Mouse (Mus musculus) ES-Bruce4 (cell line): ENCODE measurements at regions not wholly inside any gene's neighbourhood (a gene's known extent, or its start where the extent isn't known, plus 50 kb on each side); places are given as distances from the start of the nearest gene placed in this dataset.
A peak's percentile ranks its signal among the peaks of the same experiment; 100 is the strongest.

Experiments
- H3K27ac ChIP-seq: 2 replicates; pipeline ENCODE4 v1.5.1; 2012; ENCODE audit warnings: low read length, inconsistent platforms; ENCODE audit not compliant: insufficient read depth
- H3K27me3 ChIP-seq: 2 replicates; pipeline ENCODE4 v1.6.1; 2012; ENCODE audit warnings: mild to moderate bottlenecking, low read length, inconsistent platforms; ENCODE audit not compliant: control insufficient read depth, poor library complexity, insufficient read depth, severe bottlenecking
- H3K36me3 ChIP-seq: 2 replicates; pipeline ENCODE4 v1.6.1; 2012; ENCODE audit warnings: inconsistent platforms, mild to moderate bottlenecking, low read length, moderate library complexity; ENCODE audit not compliant: control insufficient read depth, poor library complexity, insufficient read depth, severe bottlenecking
- H3K4me1 ChIP-seq: one replicate; pipeline ENCODE4 v1.8.1; 2011; ENCODE audit warnings: low read length; ENCODE audit not compliant: control insufficient read depth, insufficient read depth
- H3K4me3 ChIP-seq: 2 replicates; pipeline ENCODE4 v1.5.1; 2011; ENCODE audit warnings: low read depth, mild to moderate bottlenecking, low read length
- H3K9ac ChIP-seq: 2 replicates; pipeline ENCODE4 v1.6.1; 2012; ENCODE audit warnings: low read depth, mild to moderate bottlenecking, inconsistent platforms; ENCODE audit not compliant: poor library complexity, severe bottlenecking
- H3K9me3 ChIP-seq: replicated peaks from 2 replicates; pipeline ENCODE4 v1.6.1; 2012; ENCODE audit warnings: mild to moderate bottlenecking, low read length, inconsistent platforms; ENCODE audit not compliant: control insufficient read depth, poor library complexity, insufficient read depth, severe bottlenecking
- CTCF ChIP-seq: IDR thresholded peaks from one replicate; pipeline ENCODE4 v1.8.1; 2011; ENCODE audit warnings: low read depth, low read length
- EP300 ChIP-seq: IDR thresholded peaks from 2 replicates; pipeline ENCODE4 v1.6.1; 2011; ENCODE audit warnings: low read depth, low read length; ENCODE audit not compliant: insufficient read depth
- POLR2A ChIP-seq: IDR thresholded peaks from one replicate; pipeline ENCODE4 v1.8.1; 2011; ENCODE audit warnings: low read length; ENCODE audit not compliant: insufficient read depth

DNA sequence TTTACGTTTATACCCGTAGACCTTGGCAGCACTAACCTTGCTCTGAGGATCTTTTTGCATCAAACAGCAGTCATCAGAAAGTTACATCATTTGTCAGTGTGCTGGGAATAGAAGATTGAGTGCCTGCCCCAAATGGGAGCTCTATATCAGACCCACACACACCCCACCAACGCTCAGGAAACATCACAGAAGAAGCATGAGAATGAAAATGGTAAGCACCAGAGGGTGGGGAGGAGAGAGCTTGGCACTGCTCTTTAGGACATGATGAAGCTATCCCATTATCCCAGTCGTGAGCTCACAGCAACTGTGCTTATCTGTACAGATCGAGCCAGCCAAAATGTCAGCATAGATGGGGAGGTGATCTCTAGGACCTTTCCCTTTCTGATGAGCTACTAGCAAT is 172.5 kb upstream of the Castor2 start:
- TF ChIP-seq CTCF: no peak
- no peak for TF ChIP-seq EP300
- TF ChIP-seq POLR2A: no peak
- Histone ChIP-seq H3K9me3 (no peaks in the 10 kb centered on the region), H3K4me3 (no peak overlapping the region), H3K9ac (no peak overlapping the region), H3K4me1 (no peaks in the 10 kb centered on the region), H3K36me3 (no peaks in the 10 kb centered on the region), H3K27ac (no peak overlapping the region), H3K27me3 (no peaks in the 10 kb centered on the region)

GRCm38 (mm10) chr5:133925184-133925900 is 174.2 kb upstream of the Castor2 start:
- Histone ChIP-seq H3K27ac (no peak overlapping the region), H3K27me3 (no peaks in the 10 kb centered on the region), H3K9ac (no peak overlapping the region), H3K9me3 (no peaks in the 10 kb centered on the region), H3K4me1 (no peaks in the 10 kb centered on the region), H3K4me3 (no peak overlapping the region), H3K36me3 (no peaks in the 10 kb centered on the region)
- TF ChIP-seq EP300 (no peak), CTCF (no peak), POLR2A (no peak)

DNA sequence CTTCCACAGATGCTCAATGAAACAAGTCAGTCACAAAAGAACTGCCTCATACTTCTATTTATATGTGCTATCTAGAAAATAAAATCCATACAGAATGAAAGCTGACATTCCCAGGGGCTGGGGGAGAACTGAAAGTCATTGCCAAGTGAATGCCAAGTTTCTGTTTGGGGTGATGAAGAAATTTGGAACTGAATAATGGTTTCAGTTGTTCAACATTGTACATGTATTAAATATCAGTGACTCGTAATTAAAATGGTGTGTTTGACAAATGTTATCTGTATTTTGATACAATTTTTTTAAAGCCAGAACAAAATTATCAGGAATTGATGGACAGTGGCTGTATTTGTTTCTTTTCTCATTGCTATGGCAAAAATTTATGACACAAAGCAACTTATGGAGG is 177.3 kb upstream of the Castor2 start:
- Histone ChIP-seq H3K9me3 (no peaks in the 10 kb centered on the region), H3K27me3 (no peaks in the 10 kb centered on the region), H3K36me3 (no peaks in the 10 kb centered on the region), H3K4me1 (no peaks in the 10 kb centered on the region), H3K9ac (no peak overlapping the region), H3K4me3 (no peak overlapping the region), H3K27ac (no peak overlapping the region)
- no peak for TF ChIP-seq POLR2A
- no peak for TF ChIP-seq CTCF
- TF ChIP-seq EP300: no peak

DNA sequence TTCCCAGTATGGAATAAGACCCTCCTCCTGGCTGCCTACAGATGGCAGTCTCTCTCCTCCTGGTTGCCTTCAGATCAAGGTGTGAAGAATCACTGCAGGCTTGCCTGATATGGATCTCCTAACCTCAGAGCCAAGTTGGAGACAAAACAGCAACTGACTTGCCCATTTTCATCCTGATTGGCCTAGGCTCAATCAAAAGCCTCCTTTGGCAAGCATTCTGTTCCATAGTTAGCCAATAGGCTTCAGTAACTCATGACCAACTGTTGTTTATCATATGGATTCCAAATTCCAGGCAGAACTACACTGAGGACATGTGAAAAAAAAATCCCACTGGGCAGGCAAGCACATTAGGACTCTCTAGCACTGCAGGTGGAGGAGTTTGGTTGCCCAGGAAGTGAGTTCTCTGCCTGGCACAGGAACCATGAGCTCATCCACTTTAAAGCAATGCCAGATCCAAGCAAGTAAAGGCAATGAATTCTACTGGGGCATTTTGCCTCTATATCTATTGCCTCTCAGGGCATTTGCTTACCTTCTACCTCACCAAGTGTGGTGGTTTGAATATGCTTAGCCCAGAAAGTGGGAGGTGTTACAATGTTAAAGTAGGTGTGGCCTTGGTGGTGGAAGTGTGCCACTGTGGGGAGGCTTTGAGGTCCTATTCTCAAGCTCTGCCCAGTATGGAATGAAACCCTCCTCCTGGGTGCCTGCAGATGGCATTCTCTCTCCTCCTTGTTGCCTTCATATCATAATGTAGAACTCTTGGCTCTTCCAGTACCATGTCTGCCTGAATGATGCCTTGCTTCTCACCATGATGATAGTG is 183.6 kb upstream of the Castor2 start:
- Histone ChIP-seq H3K36me3 (no peaks in the 10 kb centered on the region), H3K27ac (no peak overlapping the region), H3K4me3 (no peak overlapping the region), H3K4me1 (no peaks in the 10 kb centered on the region), H3K9ac (no peak overlapping the region), H3K27me3 (no peaks in the 10 kb centered on the region; the same call in 1 of the 2 replicates), H3K9me3 (no peaks in the 10 kb centered on the region)
- peak; percentile 7 for TF ChIP-seq CTCF
- TF ChIP-seq EP300: no peak

DNA sequence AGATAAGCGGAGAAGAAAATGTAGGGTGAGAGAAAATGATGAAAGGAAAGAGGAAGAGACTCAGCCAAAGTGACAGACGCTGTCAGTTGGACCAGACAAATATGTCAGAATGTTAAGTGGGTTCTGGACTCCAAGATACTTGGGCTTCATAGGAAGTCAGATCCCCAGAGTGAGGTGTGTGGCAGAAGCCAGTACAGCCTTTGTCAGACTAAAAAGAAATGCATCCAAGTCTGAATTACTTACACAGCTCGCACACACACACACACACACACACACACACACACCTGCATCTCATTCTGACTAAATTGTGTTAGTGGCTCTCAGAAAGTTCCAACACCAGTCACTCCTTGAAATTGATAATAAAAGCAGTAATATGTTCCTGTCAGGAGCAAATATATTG is 192.1 kb upstream of the Castor2 start:
- H3K9ac ChIP-seq: no peak overlapping the region
- TF ChIP-seq EP300 (no peak), POLR2A (no peak), CTCF (no peak)
- no peaks in the 10 kb centered on the region; the same call in 1 of the 2 replicates for H3K9me3 ChIP-seq
- no peaks in the 10 kb centered on the region for H3K27me3 ChIP-seq
- H3K4me1 ChIP-seq: no peaks in the 10 kb centered on the region
- H3K36me3 ChIP-seq: no peaks in the 10 kb centered on the region
- no peak overlapping the region for H3K27ac ChIP-seq
- H3K4me3 ChIP-seq: no peak overlapping the region

- no peaks in the 10 kb centered on the region for H3K27me3 ChIP-seq
- no peaks in the 10 kb centered on the region for H3K4me1 ChIP-seq
- H3K9me3 ChIP-seq: no peaks in the 10 kb centered on the region
- no peak overlapping the region for H3K27ac ChIP-seq
- TF ChIP-seq POLR2A: no peak
- no peak for TF ChIP-seq EP300
- TF ChIP-seq CTCF: no peak
- H3K4me3 ChIP-seq: no peak overlapping the region
- H3K9ac ChIP-seq: no peak overlapping the region
- H3K36me3 ChIP-seq: no peaks in the 10 kb centered on the region
These were observed 201.4 kb upstream of the Castor2 start for GRCm38 (mm10) chr5:133898025-133898598.
